Mouse (Mus musculus) embryonic facial prominence, embryonic 14.5 days (tissue): Measurements from ENCODE around the gene Olfr10. TPM values are rescaled to one million over a fixed set of nuclear protein-coding genes. Genes with fewer than 3 reads are reported as not detected.
A peak's percentile ranks its signal among the peaks of the same experiment; 100 is the strongest.

Experiments used
- ATAC-seq: fragments of 200-750 bp; cut with Nextera tagmentation; 2 replicates; pipeline ENCODE4 v1.8.0; 2017; ENCODE audit warnings: low read depth, moderate number of reproducible peaks, moderate TSS enrichment
- DNase-seq: peaks from one replicate; pipeline ENCODE4 v3.0.0-alpha.2; 2015; ENCODE audit warnings: low spot score
- H3K27ac ChIP-seq: fragments of 300-500 bp; sonication (generic); replicated peaks from 2 replicates; pipeline ENCODE4 v1.5.1; 2014; ENCODE audit warnings: low read depth, mild to moderate bottlenecking, low read length, moderate library complexity
- H3K27me3 ChIP-seq: fragments of 300-500 bp; sonication (generic); replicated peaks from 2 replicates; pipeline ENCODE4 v1.6.1; 2014; ENCODE audit warnings: low read length; ENCODE audit not compliant: control insufficient read depth, insufficient read depth
- H3K36me3 ChIP-seq: fragments of 300-500 bp; sonication (generic); 2 replicates; pipeline ENCODE4 v1.6.1; 2014; ENCODE audit warnings: low read length, mixed read lengths; ENCODE audit not compliant: control insufficient read depth, insufficient read depth
- H3K4me1 ChIP-seq: fragments of 300-500 bp; sonication (generic); 2 replicates; pipeline ENCODE4 v1.6.1; 2014; ENCODE audit warnings: antibody characterized with exemption, low read length; ENCODE audit not compliant: control insufficient read depth, insufficient read depth
- H3K4me2 ChIP-seq: fragments of 300-500 bp; sonication (generic); 2 replicates; pipeline ENCODE4 v1.6.1; 2014; ENCODE audit warnings: low read depth, mild to moderate bottlenecking, low read length, moderate library complexity, mixed read lengths
- H3K4me3 ChIP-seq: fragments of 300-500 bp; sonication (generic); 2 replicates; pipeline ENCODE4 v1.5.1; 2014; ENCODE audit warnings: low read depth, mild to moderate bottlenecking, low read length
- H3K9ac ChIP-seq: fragments of 300-500 bp; sonication (generic); 2 replicates; pipeline ENCODE4 v1.6.1; 2014; ENCODE audit warnings: low read depth, mild to moderate bottlenecking, low read length, moderate library complexity, mixed read lengths
- H3K9me3 ChIP-seq: fragments of 300-500 bp; sonication (generic); 2 replicates; pipeline ENCODE4 v1.6.1; 2016; ENCODE audit warnings: low read length; ENCODE audit not compliant: control insufficient read depth
- WGBS: fragments of 180-500 bp; shearing (Covaris S2); extraction: QIAGEN DNeasy Blood & Tissue Kit; methylation state at CpG from one replicate; pipeline ENCODE4 v1.1.7; 2014; 5-methylcytosine and 5-hydroxymethylcytosine counted together
- polyA plus RNA-seq: library from polyadenylated mRNA; unstranded; fragments of >200 nt; fragmentation: Nextera tagmentation; extraction: Ambion mirVana; gene quantifications from 2 replicates; pipeline ENCODE4 v1.2.1, GENCODE M21; 2014

Gene Olfr10
- polyA plus RNA-seq, 1 experiment from 2014 or later, result not detected

GRCm38 (mm10) chr11:49265101-49265500 lies 39.4 kb upstream of the Olfr10 start:
- DNase-seq, result no peak
- WGBS, result 89% methylated on average over 8 of the region's 8 CpGs
- Histone ChIP-seq H3K4me2 (no peak overlapping the region), H3K27me3 (no peaks in the 10 kb centered on the region), H3K36me3 (peaks cover 29% of the 10 kb centered on the region), H3K4me3 (no peak overlapping the region), H3K4me1 (no peaks in the 10 kb centered on the region), H3K9me3 (no peaks in the 10 kb centered on the region), H3K27ac (no peak overlapping the region), H3K9ac (no peak overlapping the region)
- ATAC-seq, result no peak

- ATAC-seq, result no peak
- Histone ChIP-seq H3K4me3 (no peak overlapping the region), H3K4me2 (no peak overlapping the region), H3K36me3 (peaks cover 15% of the 10 kb centered on the region), H3K27ac (no peak overlapping the region), H3K9ac (no peak overlapping the region), H3K9me3 (no peaks in the 10 kb centered on the region), H3K27me3 (no peaks in the 10 kb centered on the region), H3K4me1 (no peaks in the 10 kb centered on the region)
- 77% methylated on average over 6 of the region's 6 CpGs for WGBS
- DNase-seq, result no peak
Measured at GRCm38 (mm10) chr11:49266671-49267070, 37.9 kb upstream of the Olfr10 start.

GRCm38 (mm10) chr11:49267316-49267715 lies 37.2 kb upstream of the Olfr10 start:
- H3K4me3 ChIP-seq, result no peak overlapping the region
- 84% methylated on average over 10 of the region's 10 CpGs for WGBS
- no peak overlapping the region for H3K9ac ChIP-seq
- H3K9me3 ChIP-seq, result no peaks in the 10 kb centered on the region
- no peak overlapping the region for H3K27ac ChIP-seq
- no peak for DNase-seq
- H3K36me3 ChIP-seq, result peaks cover 8% of the 10 kb centered on the region
- H3K27me3 ChIP-seq, result no peaks in the 10 kb centered on the region
- H3K4me2 ChIP-seq, result no peak overlapping the region
- no peak for ATAC-seq
- H3K4me1 ChIP-seq, result no peaks in the 10 kb centered on the region

- Histone ChIP-seq H3K4me1 (no peaks in the 10 kb centered on the region), H3K36me3 (peaks cover 4% of the 10 kb centered on the region; the same call in 1 of the 2 replicates), H3K9ac (no peak overlapping the region), H3K4me2 (no peak overlapping the region), H3K27me3 (no peaks in the 10 kb centered on the region), H3K4me3 (no peak overlapping the region), H3K9me3 (no peaks in the 10 kb centered on the region), H3K27ac (no peak overlapping the region)
- DNase-seq (no peak), ATAC-seq (no peak)
- 74% methylated on average over 15 of the region's 15 CpGs for WGBS
Measured at GRCm38 (mm10) chr11:49267970-49268579, 36.5 kb upstream of the Olfr10 start.

- no peaks in the 10 kb centered on the region for H3K36me3 ChIP-seq
- no peak overlapping the region for H3K4me2 ChIP-seq
- H3K4me1 ChIP-seq, result no peaks in the 10 kb centered on the region
- no peak overlapping the region for H3K27ac ChIP-seq
- no peak for DNase-seq
- 88% methylated on average over 9 of the region's 9 CpGs for WGBS
- no peaks in the 10 kb centered on the region for H3K9me3 ChIP-seq
- H3K9ac ChIP-seq, result no peak overlapping the region
- H3K4me3 ChIP-seq, result no peak overlapping the region
- no peaks in the 10 kb centered on the region for H3K27me3 ChIP-seq
- ATAC-seq, result no peak
Measured at GRCm38 (mm10) chr11:49269761-49270160, 34.8 kb upstream of the Olfr10 start.

GRCm38 (mm10) chr11:49270368-49270767 lies 34.2 kb upstream of the Olfr10 start:
- Histone ChIP-seq H3K9me3 (no peaks in the 10 kb centered on the region), H3K4me3 (no peak overlapping the region), H3K4me1 (no peaks in the 10 kb centered on the region), H3K27ac (no peak overlapping the region), H3K27me3 (no peaks in the 10 kb centered on the region), H3K9ac (no peak overlapping the region), H3K36me3 (no peaks in the 10 kb centered on the region), H3K4me2 (no peak overlapping the region)
- no peak for DNase-seq
- WGBS, result 89% methylated on average over 4 of the region's 4 CpGs
- no peak for ATAC-seq

GRCm38 (mm10) chr11:49271334-49271733 lies 33.2 kb upstream of the Olfr10 start:
- no peak overlapping the region for H3K4me2 ChIP-seq
- H3K9me3 ChIP-seq, result no peaks in the 10 kb centered on the region
- no peak overlapping the region for H3K9ac ChIP-seq
- 25% methylated on average over 7 of the region's 7 CpGs for WGBS
- DNase-seq (peak; percentile 71), ATAC-seq (no peak)
- H3K27ac ChIP-seq, result no peak overlapping the region
- H3K4me1 ChIP-seq, result no peaks in the 10 kb centered on the region
- no peaks in the 10 kb centered on the region for H3K36me3 ChIP-seq
- no peaks in the 10 kb centered on the region for H3K27me3 ChIP-seq
- no peak overlapping the region for H3K4me3 ChIP-seq

GRCm38 (mm10) chr11:49273834-49274519 lies 30.6 kb upstream of the Olfr10 start:
- no peak overlapping the region for H3K4me3 ChIP-seq
- WGBS, result 52% methylated on average over 11 of the region's 11 CpGs
- no peaks in the 10 kb centered on the region for H3K4me1 ChIP-seq
- DNase-seq (no peak), ATAC-seq (no peak)
- H3K9me3 ChIP-seq, result no peaks in the 10 kb centered on the region
- H3K36me3 ChIP-seq, result no peaks in the 10 kb centered on the region
- H3K27me3 ChIP-seq, result no peaks in the 10 kb centered on the region
- no peak overlapping the region for H3K4me2 ChIP-seq
- H3K9ac ChIP-seq, result no peak overlapping the region
- no peak overlapping the region for H3K27ac ChIP-seq

GRCm38 (mm10) chr11:49278222-49278621 lies 26.3 kb upstream of the Olfr10 start, which contains the start of gene Olfr1393:
Gene Olfr1393, plus strand, starts transcription at chr11:49278304.
- Histone ChIP-seq H3K27me3 (no peaks in the 10 kb centered on the region), H3K36me3 (no peaks in the 10 kb centered on the region), H3K27ac (no peak within 1 kb of the TSS), H3K4me2 (no peak within 1 kb of the TSS), H3K4me1 (no peaks in the 10 kb centered on the region), H3K4me3 (no peak within 1 kb of the TSS), H3K9me3 (no peaks in the 10 kb centered on the region), H3K9ac (no peak within 1 kb of the TSS)
- no peak for DNase-seq
- 84% methylated on average over 3 of the region's 3 CpGs for WGBS
- no peak for ATAC-seq
